In the genomic region with DNA sequence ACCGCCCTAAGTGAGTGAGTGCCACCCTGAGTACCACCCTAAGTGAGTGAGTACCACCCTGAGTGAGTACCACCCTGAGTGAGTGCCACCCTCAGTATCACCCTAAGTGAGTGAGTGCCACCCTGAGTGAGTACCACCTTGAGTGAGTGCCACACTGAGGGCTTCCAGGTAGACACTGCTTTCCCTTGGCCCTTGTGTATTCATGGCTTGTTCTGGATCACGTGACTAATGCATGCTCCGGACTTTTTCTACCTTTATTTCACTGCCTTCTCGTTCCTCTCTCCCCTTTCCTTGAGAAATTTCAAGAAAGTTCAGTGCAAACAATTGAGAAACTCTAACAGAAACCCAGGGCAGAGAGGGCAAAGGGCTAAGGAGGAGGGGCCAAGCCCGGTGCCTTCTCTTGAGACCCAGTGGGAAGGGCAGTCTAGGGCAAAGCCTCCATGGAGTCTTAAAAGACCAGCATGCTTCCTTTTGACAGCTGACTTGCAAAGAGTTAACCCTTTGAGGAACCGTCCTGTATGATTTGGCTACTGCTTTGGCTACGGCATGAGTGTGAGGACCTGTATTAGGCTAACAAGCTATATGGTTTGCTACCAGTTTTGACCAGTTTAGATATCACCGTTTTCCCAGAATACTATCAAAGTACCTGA, we compare ENCODE assay signal across 12 mouse cellular contexts.
DNase-seq lines count a peak whose midpoint lies in the region; ATAC-seq and TF ChIP-seq lines count a peak whose summit lies in the region.
"Had no signal": no experiment of that assay in that cellular context is flagged by ENCODE, and none has a peak within 500 bp of the region (broad histone marks: within the 10 kb centered on the region; RNA-seq: fewer than 3 reads in every experiment).

No protein-coding gene starts in this region.

- no peaks in the 10 kb centered on the region for H3K27me3 ChIP-seq in kidney, embryonic 15.5 days
- H3K27me3 ChIP-seq in CH12.LX (replicated peaks), result no peaks in the 10 kb centered on the region
- no peaks in the 10 kb centered on the region for H3K27me3 ChIP-seq in intestine, postnatal 0 days (replicated peaks; ENCODE audit: control insufficient read depth, insufficient read depth, low read length)
- H3K27me3 ChIP-seq: heart, embryonic 12.5 days; hindbrain, embryonic 13.5 days had no signal

- H3K36me3 ChIP-seq in kidney, embryonic 15.5 days, result no peaks in the 10 kb centered on the region
- no peaks in the 10 kb centered on the region for H3K36me3 ChIP-seq in CH12.LX (replicated peaks in 1 of 2; ENCODE audit: control insufficient read depth in 1 of 2, insufficient read depth in 1 of 2, low read length in 1 of 2)
- no peaks in the 10 kb centered on the region for H3K36me3 ChIP-seq in intestine, postnatal 0 days (ENCODE audit: control insufficient read depth, insufficient read depth)
- H3K36me3 ChIP-seq: embryonic facial prominence, embryonic 15.5 days; heart, embryonic 12.5 days; hindbrain, embryonic 13.5 days; limb, embryonic 13.5 days; lung, embryonic 15.5 days had no signal

- peaks cover 29% of the 10 kb centered on the region for H3K4me1 ChIP-seq in kidney, embryonic 15.5 days
- peaks cover 9 to 23% of the 10 kb centered on the region in 2 experiments; a peak in 3 of 4 replicates for H3K4me1 ChIP-seq in CH12.LX (ENCODE audit: control insufficient read depth in 1 of 2, insufficient read depth in 2 of 2)
- peaks cover 12% of the 10 kb centered on the region; the same call in 1 of the 2 replicates for H3K4me1 ChIP-seq in intestine, postnatal 0 days (replicated peaks; ENCODE audit: control insufficient read depth, insufficient read depth, low read length)

- no peak overlapping the region for H3K27ac ChIP-seq in kidney, embryonic 15.5 days
- no peak overlapping the region for H3K27ac ChIP-seq in CH12.LX (ENCODE audit: insufficient read depth, low read depth)
- peak overlapping the region; percentile 54; the same call in 1 of the 2 replicates for H3K27ac ChIP-seq in intestine, postnatal 0 days (ENCODE audit: low read depth, low read length)
- H3K27ac ChIP-seq: embryonic facial prominence, embryonic 15.5 days; limb, embryonic 13.5 days; lung, embryonic 15.5 days had no signal

- DNase-seq in kidney, adult 18-20 months, result peak; percentile 28
- DNase-seq in CH12.LX (ENCODE audit: extremely low read depth) (no peak), adipocyte (ENCODE audit: low spot score) (peak; percentile 30)
- DNase-seq in layer of hippocampus, adult 9-11 months, result no peak
- no peak for DNase-seq in ovary, postnatal 14 days (ENCODE audit: low spot score)

- in situ Hi-C loops in CH12.LX (cut with MboI; ENCODE audit: low pct_ligation_motif_present, low pct_unique_long_range_greater_than_20kb, low sequenced_read_pairs), result no loop called here

- dilution Hi-C loops in CH12.LX (cut with MboI; ENCODE audit: extremely low pct_ligation_motif_present, extremely low pct_unique_long_range_greater_than_20kb, low sequenced_read_pairs), result no loop called here

- no peak for TF ChIP-seq EP300 in CH12.LX (IDR thresholded peaks at IDR 0.05; ENCODE audit: low read length)

- H3K9ac ChIP-seq in kidney, embryonic 15.5 days, result no peak overlapping the region
- no peak overlapping the region for H3K9ac ChIP-seq in CH12.LX (ENCODE audit: insufficient read depth, low read depth)
- no peak overlapping the region for H3K9ac ChIP-seq in intestine, postnatal 0 days (ENCODE audit: low read depth, low read length)
- H3K9ac ChIP-seq: embryonic facial prominence, embryonic 15.5 days; heart, embryonic 12.5 days; hindbrain, embryonic 13.5 days; limb, embryonic 13.5 days; lung, embryonic 15.5 days had no signal

- TF ChIP-seq CTCF in CH12.LX (conservative IDR thresholded peaks at IDR 0.05 in 1 of 2, IDR thresholded peaks at IDR 0.05 in 1 of 2; ENCODE audit: low read depth in 2 of 2, low read length in 2 of 2), result no peak
- TF ChIP-seq CTCF in intestine, postnatal 0 days (IDR thresholded peaks at IDR 0.05; ENCODE audit: low read depth), result no peak

- no peak overlapping the region for H3K4me2 ChIP-seq in kidney, embryonic 15.5 days
- no peak overlapping the region for H3K4me2 ChIP-seq in CH12.LX (ENCODE audit: insufficient read depth, low read depth, poor library complexity, severe bottlenecking)
- peak overlapping the region; percentile 24; the same call in 1 of the 2 replicates for H3K4me2 ChIP-seq in intestine, postnatal 0 days (replicated peaks; ENCODE audit: low read depth)
- H3K4me2 ChIP-seq: embryonic facial prominence, embryonic 15.5 days; heart, embryonic 12.5 days; hindbrain, embryonic 13.5 days; limb, embryonic 13.5 days; lung, embryonic 15.5 days had no signal

- WGBS in kidney, embryonic 15.5 days, result 64% methylated on average over 8 of the region's 8 CpGs
- WGBS in intestine, postnatal 0 days, result 56% methylated on average over 8 of the region's 8 CpGs

- H3K4me3 ChIP-seq in kidney, embryonic 15.5 days (replicated peaks), result no peak overlapping the region
- no peak overlapping the region for H3K4me3 ChIP-seq in CH12.LX (replicated peaks in 1 of 3; ENCODE audit: low read depth in 2 of 3, low read length in 2 of 3, poor library complexity in 1 of 3)
- H3K4me3 ChIP-seq in intestine, postnatal 0 days (ENCODE audit: low read depth, low read length), result no peak overlapping the region
- H3K4me3 ChIP-seq: embryonic facial prominence, embryonic 15.5 days; heart, embryonic 12.5 days; hindbrain, embryonic 13.5 days; limb, embryonic 13.5 days; lung, embryonic 15.5 days had no signal

- no peaks in the 10 kb centered on the region for H3K79me2 ChIP-seq in CH12.LX (replicated peaks; ENCODE audit: control insufficient read depth, extremely low read depth, insufficient read depth, poor library complexity, severe bottlenecking)

- no peak for TF ChIP-seq RAD21 in CH12.LX (IDR thresholded peaks at IDR 0.05; ENCODE audit: low read depth, low read length)

- H3K9me3 ChIP-seq in kidney, embryonic 15.5 days (replicated peaks), result no peaks in the 10 kb centered on the region
- H3K9me3 ChIP-seq in CH12.LX (replicated peaks; ENCODE audit: low read length), result no peaks in the 10 kb centered on the region
- H3K9me3 ChIP-seq in intestine, postnatal 0 days (ENCODE audit: control insufficient read depth), result no peaks in the 10 kb centered on the region
- H3K9me3 ChIP-seq: embryonic facial prominence, embryonic 15.5 days; heart, embryonic 12.5 days; hindbrain, embryonic 13.5 days; limb, embryonic 13.5 days; lung, embryonic 15.5 days had no signal

- no peak for TF ChIP-seq POLR2A in CH12.LX (IDR thresholded peaks at IDR 0.05; ENCODE audit: low read depth, low read length)

- ATAC-seq in kidney, embryonic 15.5 days (replicated peaks; ENCODE audit: low FRiP score), result no peak
- ATAC-seq in intestine, postnatal 0 days, result peak; percentile 81

TF ChIP-seq in CH12.LX, 34 proteins besides CTCF, POLR2A, EP300 and RAD21:
- TF ChIP-seq BHLHE40 (IDR thresholded peaks at IDR 0.05; ENCODE audit: low read depth, low read length) (0 out of 2 replicates have a peak, but pooled peaks have one; percentile 18), MAX (IDR thresholded peaks at IDR 0.05; ENCODE audit: low read length) (no peak), JUN (IDR thresholded peaks at IDR 0.05; ENCODE audit: insufficient read depth, low read depth, low read length) (no peak), USF2 (conservative IDR thresholded peaks at IDR 0.05; ENCODE audit: low read depth, low read length) (no peak)

Comparison
In these comparisons a context has a peak if more than half of its experiments do, and no peak if none do; other contexts are left out.
1. DNase-seq: peak in kidney, adult 18-20 months (single experiment) and adipocyte (single experiment); none in CH12.LX (single experiment), layer of hippocampus, adult 9-11 months (single experiment) and ovary, postnatal 14 days (single experiment).